Mouse (Mus musculus) intestine, embryonic 16.5 days (tissue): ENCODE measurements around the gene Gm10197. TPM values are rescaled to one million over a fixed set of nuclear protein-coding genes. Genes with fewer than 3 reads are reported as not detected.
A peak's percentile ranks its signal among the peaks of the same experiment; 100 is the strongest.

Experiments used
- ATAC-seq: fragments of 200-750 bp; cut with Nextera tagmentation; 2 replicates; pipeline ENCODE4 v1.8.0; 2017; ENCODE audit warnings: moderate TSS enrichment, moderate library complexity
- H3K27ac ChIP-seq: fragments of 300-500 bp; sonication (generic); 2 replicates; pipeline ENCODE4 v1.5.1; 2014; ENCODE audit warnings: mild to moderate bottlenecking, low read length
- H3K27me3 ChIP-seq: fragments of 300-500 bp; sonication (generic); replicated peaks from 2 replicates; pipeline ENCODE4 v1.6.1; 2014; ENCODE audit warnings: low read length, control low read depth, mixed read lengths; ENCODE audit not compliant: control insufficient read depth, insufficient read depth
- H3K36me3 ChIP-seq: fragments of 300-500 bp; sonication (generic); 2 replicates; pipeline ENCODE4 v1.6.1; 2014; ENCODE audit warnings: low read length, control low read depth; ENCODE audit not compliant: control insufficient read depth, insufficient read depth
- H3K4me1 ChIP-seq: fragments of 300-500 bp; sonication (generic); 2 replicates; pipeline ENCODE4 v1.6.1; 2014; ENCODE audit warnings: low read length, control low read depth, mixed read lengths; ENCODE audit not compliant: control insufficient read depth, insufficient read depth
- H3K4me2 ChIP-seq: fragments of 300-500 bp; sonication (generic); 2 replicates; pipeline ENCODE4 v1.6.1; 2014; ENCODE audit warnings: low read depth, low read length, control low read depth
- H3K4me3 ChIP-seq: fragments of 300-500 bp; sonication (generic); 2 replicates; pipeline ENCODE4 v1.5.1; 2014; ENCODE audit warnings: mild to moderate bottlenecking, low read length
- H3K9ac ChIP-seq: fragments of 300-500 bp; sonication (generic); 2 replicates; pipeline ENCODE4 v1.6.1; 2014; ENCODE audit warnings: low read depth, low read length
- H3K9me3 ChIP-seq: fragments of 300-500 bp; sonication (generic); 2 replicates; pipeline ENCODE4 v1.6.1; 2016; ENCODE audit warnings: low read length, control low read depth; ENCODE audit not compliant: control insufficient read depth
- WGBS: fragments of 180-500 bp; shearing (Covaris S2); extraction: QIAGEN DNeasy Blood & Tissue Kit; methylation state at CpG from one replicate; pipeline ENCODE4 v1.1.7; 2014; 5-methylcytosine and 5-hydroxymethylcytosine counted together
- polyA plus RNA-seq: library from polyadenylated mRNA; unstranded; fragments of >200 nt; fragmentation: Nextera tagmentation; extraction: Ambion mirVana; gene quantifications from 2 replicates; pipeline ENCODE4 v1.2.1, GENCODE M21; 2015

Gene Gm10197
- polyA plus RNA-seq, 1 experiment from 2014 or later: not detected

DNA sequence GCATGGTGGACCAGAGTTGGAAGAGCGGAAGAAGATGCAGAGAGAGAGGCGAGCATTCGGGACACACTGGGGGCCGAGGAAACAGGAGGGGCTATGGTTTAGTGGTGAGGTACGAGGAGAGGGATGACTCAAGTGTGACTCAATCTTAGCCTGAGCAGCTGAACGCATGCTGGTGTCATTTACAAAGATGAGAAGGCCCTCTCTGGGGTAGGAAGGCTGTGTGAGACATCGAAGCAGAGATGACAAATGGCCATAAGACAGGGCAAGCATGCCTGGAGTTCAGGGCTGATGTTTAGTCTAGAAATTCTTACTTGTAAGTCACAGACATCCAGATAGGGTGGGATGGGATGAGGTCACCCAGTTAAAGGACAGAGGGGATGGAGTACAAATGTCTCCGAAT is 36.8 kb upstream of the Gm10197 start:
- H3K4me1 ChIP-seq: 0 out of 2 replicates have a peak, but pooled peaks cover 2% of the 10 kb centered on the region
- H3K36me3 ChIP-seq: no peaks in the 10 kb centered on the region
- H3K4me3 ChIP-seq: no peak overlapping the region
- no peak overlapping the region for H3K4me2 ChIP-seq
- H3K9ac ChIP-seq: no peak overlapping the region
- whole genome bisulfite sequencing: 67% methylated on average over 8 of the region's 8 CpGs
- no peak for ATAC-seq
- H3K27ac ChIP-seq: no peak overlapping the region
- H3K27me3 ChIP-seq: no peaks in the 10 kb centered on the region
- no peaks in the 10 kb centered on the region for H3K9me3 ChIP-seq

DNA sequence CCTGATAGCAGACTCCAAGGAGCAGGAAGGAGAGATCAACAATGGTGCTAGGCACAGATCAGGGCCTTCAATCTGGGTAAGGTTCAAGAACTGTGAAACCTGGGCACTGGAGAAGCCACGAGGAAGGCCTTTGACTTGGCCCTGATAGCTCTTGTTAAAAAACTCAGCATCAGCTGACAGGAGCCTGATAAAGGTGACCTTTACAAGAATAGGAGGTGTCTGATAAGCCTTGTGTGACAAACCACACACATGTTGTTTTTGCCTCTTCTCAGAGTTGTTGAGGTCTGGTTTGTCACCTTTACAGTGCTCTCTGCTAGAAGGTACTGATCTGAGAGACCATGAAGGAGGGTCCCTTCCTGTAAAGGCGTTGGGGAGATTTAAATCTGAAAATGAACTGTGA is 35.8 kb upstream of the Gm10197 start:
- Histone ChIP-seq H3K27me3 (no peaks in the 10 kb centered on the region), H3K4me2 (no peak overlapping the region), H3K9me3 (no peaks in the 10 kb centered on the region), H3K9ac (no peak overlapping the region), H3K4me1 (0 out of 2 replicates have a peak, but pooled peaks cover 2% of the 10 kb centered on the region), H3K36me3 (no peaks in the 10 kb centered on the region), H3K27ac (no peak overlapping the region), H3K4me3 (no peak overlapping the region)
- WGBS: 80% methylated on average over 2 of the region's 2 CpGs
- no peak for ATAC-seq

DNA sequence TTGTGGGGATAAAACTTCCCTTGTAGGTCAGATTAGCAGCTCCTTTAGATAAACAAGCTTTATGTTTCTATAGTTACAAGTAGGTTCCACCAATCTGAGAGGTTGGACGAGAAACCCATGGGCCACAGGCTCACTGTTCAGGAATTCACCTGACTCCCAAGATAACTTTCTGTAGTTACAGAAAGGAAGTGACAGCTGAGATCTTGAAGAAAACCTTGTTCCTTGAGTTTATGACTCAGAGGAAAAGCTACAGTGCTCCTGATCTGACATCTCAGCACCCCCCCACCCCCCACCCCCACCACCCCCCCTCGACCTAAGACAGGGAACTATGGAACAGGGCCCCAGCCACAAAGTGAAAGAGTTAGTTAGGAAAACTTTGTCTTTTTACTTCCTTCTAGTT is 34.2 kb upstream of the Gm10197 start:
- Histone ChIP-seq H3K4me1 (no peaks in the 10 kb centered on the region), H3K4me3 (no peak overlapping the region), H3K4me2 (no peak overlapping the region), H3K27me3 (no peaks in the 10 kb centered on the region), H3K36me3 (no peaks in the 10 kb centered on the region), H3K9me3 (no peaks in the 10 kb centered on the region), H3K9ac (no peak overlapping the region), H3K27ac (0 out of 2 replicates have a peak overlapping the region, but pooled peaks have one; percentile 6)
- WGBS: 44% methylated on average over 2 of the region's 2 CpGs
- peak; percentile 56; the same call in 1 of the 2 replicates for ATAC-seq

DNA sequence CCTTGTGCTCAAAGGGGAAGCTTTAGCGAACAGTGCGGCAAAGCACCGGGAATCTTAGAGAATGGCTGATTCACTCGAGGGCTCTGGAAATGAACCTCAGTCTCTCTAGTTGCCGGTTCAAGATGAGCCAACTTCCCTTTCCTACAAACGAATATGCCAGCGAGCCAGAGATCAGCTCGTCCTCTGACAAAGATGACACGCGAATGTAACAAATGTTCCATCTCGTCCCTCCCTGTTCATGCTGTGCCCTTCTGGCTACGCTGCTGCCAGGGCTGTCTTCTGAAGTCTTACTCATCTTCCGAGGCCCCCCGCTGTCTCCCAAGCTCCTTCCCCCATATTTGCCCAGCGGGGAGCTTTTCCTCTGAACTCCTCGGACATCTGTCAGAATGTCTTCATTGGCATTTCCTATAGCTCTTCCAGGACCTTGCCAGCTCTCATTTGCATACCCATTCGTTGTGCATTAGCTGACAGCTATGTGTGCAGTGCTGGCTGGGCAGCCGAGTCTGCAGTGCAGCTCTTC is 33.3 kb upstream of the Gm10197 start:
- no peak overlapping the region for H3K4me2 ChIP-seq
- H3K27ac ChIP-seq: no peak overlapping the region
- no peaks in the 10 kb centered on the region for H3K36me3 ChIP-seq
- H3K9me3 ChIP-seq: no peaks in the 10 kb centered on the region
- ATAC-seq: no peak
- no peaks in the 10 kb centered on the region for H3K27me3 ChIP-seq
- no peak overlapping the region for H3K4me3 ChIP-seq
- no peak overlapping the region for H3K9ac ChIP-seq
- 82% methylated on average over 18 of the region's 18 CpGs for WGBS
- H3K4me1 ChIP-seq: no peaks in the 10 kb centered on the region

DNA sequence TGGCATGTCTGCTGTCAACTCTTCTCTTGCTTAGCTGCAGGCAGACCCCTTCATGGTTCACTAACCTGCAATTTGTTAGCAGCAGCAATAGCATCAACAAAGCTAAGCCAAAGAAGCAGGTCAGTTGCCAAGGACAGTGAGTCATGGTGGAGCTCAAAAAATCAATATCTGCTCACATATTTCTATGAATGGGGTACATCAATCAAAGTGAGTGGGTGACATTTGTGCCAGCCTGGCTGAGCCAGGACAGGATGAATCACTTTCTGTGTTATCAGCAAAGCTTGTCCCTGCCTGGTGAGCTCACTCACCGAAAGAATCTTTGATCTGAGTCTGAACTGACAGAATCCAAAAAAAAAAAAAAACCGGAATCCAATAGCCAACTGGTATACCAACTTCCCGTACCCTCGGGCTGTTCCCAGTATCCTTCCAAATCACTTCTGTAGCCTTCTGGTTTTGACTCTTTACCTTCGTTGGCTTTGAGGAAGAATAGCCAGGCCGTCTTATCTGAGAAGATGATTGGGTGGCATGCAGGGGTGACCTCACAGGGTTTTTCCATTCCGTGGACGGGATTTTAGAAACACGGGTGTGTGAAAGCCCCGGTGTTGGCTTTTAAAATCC is 32.8 kb upstream of the Gm10197 start:
- H3K9me3 ChIP-seq: no peaks in the 10 kb centered on the region
- no peaks in the 10 kb centered on the region for H3K4me1 ChIP-seq
- no peak overlapping the region for H3K27ac ChIP-seq
- no peaks in the 10 kb centered on the region for H3K36me3 ChIP-seq
- no peak for ATAC-seq
- H3K4me2 ChIP-seq: no peak overlapping the region
- WGBS: 89% methylated on average over 10 of the region's 10 CpGs
- H3K27me3 ChIP-seq: no peaks in the 10 kb centered on the region
- no peak overlapping the region for H3K9ac ChIP-seq
- no peak overlapping the region for H3K4me3 ChIP-seq

DNA sequence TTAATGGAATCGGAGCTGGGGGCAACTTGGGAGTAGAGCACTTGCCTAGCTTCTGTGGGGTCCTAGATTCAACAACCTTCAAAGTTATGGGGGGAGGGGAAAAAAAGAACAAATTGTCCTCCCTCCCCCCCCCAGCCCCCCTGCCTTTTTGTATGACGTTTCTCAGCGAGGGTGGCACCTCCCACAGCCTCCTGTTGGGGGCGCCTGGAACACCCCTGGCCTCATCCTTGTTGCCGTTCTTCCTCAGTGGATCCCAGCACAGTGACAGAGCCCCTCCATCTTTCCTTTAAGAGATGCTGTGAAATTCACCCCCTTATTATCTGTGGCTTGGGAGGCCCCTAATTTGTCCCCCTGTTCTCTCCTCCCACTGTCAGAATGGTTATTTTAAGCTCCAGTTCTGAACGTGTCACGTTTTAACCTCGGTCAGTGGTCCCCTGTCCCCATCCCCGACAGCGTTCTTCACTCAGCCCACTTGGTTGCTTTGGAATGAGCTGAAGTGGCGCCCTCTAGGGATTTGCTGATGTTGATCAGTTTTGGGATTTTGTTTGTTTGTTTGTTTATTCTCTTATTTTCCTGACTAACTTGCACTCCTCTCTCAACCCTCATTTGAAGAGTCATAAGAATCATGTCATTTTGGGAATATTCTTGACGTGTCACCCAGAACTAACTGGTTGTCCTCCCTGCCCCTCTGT is 31.3 kb upstream of the Gm10197 start:
- 51% methylated on average over 12 of the region's 12 CpGs for WGBS
- Histone ChIP-seq H3K4me3 (no peak overlapping the region), H3K9me3 (no peaks in the 10 kb centered on the region), H3K36me3 (no peaks in the 10 kb centered on the region), H3K27me3 (no peaks in the 10 kb centered on the region), H3K9ac (no peak overlapping the region), H3K4me2 (no peak overlapping the region), H3K4me1 (no peaks in the 10 kb centered on the region), H3K27ac (no peak overlapping the region)
- no peak for ATAC-seq

DNA sequence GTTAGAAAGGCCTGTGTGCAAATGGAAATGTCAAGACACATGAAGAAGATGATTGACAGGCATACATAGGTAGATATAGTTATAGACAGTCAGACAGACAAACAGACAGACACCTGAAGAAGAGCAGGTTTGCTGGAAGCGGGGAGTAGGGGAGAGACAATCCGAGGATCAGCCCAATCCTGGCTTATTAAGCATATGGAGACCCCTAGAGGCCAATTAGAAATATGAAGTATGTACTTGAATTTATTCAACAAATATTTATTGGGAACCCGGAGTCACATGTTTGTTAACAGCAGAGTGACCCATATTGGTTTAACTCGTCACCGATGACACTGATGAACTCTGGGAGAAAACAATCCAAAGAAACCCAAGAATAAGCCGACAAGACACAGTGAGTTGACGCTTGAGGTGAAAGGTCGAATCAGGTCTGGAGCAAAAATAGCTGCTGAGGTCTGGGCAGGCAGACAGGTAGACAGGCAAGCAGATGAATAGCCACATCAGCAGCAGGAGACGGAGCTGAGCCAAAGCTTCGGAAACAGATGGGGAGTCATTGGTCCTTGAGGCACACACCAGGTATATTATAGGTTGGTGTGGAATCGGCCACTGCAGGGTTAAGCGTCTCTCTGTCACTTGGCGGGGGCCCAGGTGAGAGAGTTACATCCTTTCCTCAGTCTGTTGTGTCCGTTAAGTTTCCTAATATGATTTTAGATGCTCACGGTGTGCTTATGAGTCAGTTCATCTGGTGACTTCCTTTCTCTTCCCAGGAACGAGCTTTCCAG is 29.0 kb upstream of the Gm10197 start:
- no peaks in the 10 kb centered on the region for H3K9me3 ChIP-seq

DNA sequence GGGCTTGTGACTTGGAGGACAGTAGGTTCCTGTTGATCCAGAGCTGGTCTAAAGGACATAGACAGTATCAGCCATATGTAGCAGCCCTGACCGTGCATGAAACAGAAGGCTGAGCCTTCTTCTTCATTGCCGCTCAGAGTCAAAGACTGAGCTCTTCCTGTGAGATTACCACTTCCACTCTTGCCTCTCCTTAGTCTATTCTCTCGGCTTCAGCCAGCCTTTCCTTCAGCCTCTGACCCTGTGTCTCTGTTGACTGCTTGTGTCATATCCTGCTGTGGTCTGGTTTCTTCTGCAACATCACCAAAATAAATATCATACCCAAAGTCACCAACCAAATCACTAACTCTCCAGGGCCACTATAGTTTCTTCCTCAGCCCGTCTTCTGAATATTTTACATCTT is 27.6 kb upstream of the Gm10197 start:
- 79% methylated on average over 4 of the region's 4 CpGs for WGBS
- Histone ChIP-seq H3K9ac (no peak overlapping the region), H3K36me3 (no peaks in the 10 kb centered on the region), H3K4me1 (no peaks in the 10 kb centered on the region), H3K27me3 (no peaks in the 10 kb centered on the region), H3K4me2 (no peak overlapping the region), H3K4me3 (no peak overlapping the region), H3K27ac (no peak overlapping the region), H3K9me3 (no peaks in the 10 kb centered on the region)
- ATAC-seq: no peak

More for the DNA sequence above, 29.0 kb upstream of the Gm10197 start:
- no peak overlapping the region for H3K27ac ChIP-seq
- no peak overlapping the region for H3K4me3 ChIP-seq
- no peak overlapping the region for H3K9ac ChIP-seq
- no peaks in the 10 kb centered on the region for H3K27me3 ChIP-seq
- no peaks in the 10 kb centered on the region for H3K4me1 ChIP-seq
- H3K4me2 ChIP-seq: no peak overlapping the region
- ATAC-seq: no peak
- WGBS: 81% methylated on average over 16 of the region's 16 CpGs
- H3K36me3 ChIP-seq: no peaks in the 10 kb centered on the region

DNA sequence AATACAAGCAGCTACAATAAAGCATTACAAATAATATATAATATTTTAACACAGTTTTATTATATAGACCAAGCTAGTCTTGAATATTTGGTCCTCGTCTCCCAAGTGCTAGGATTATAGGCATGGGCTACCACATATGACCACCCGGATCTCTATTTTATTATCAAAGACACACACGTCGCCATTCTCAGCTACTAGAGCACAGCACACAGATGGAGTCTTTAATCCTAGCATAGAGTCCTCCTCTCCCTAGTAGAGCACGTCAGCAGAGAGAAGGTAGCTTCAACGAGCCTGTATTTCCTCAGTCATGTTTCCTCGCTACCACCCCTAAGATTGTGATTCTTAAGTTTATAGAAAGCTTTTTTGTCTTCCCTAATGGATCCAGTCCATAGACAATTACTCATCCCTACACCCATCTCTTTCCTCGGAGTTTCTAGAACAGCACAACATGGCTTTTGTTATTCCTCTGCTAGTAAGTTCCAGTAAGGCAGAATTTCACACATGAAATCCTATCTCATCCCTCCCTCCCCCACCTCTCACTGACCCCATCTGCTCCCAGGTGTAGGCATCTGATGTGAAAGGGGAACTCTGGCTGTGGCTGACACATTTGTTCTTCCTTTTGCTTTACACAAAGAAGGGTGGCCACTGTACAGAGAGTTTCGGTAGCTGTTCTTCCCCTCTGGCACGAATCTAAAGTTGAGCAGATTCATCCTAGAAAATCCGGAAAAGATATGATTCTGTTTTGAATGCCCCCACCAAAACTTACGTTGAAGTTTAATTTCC is 26.1 kb upstream of the Gm10197 start:
- ATAC-seq: no peak
- no peak overlapping the region for H3K9ac ChIP-seq
- 79% methylated on average over 12 of the region's 12 CpGs for WGBS
- no peak overlapping the region for H3K4me2 ChIP-seq
- H3K27ac ChIP-seq: no peak overlapping the region
- no peaks in the 10 kb centered on the region for H3K36me3 ChIP-seq
- H3K27me3 ChIP-seq: no peaks in the 10 kb centered on the region
- H3K9me3 ChIP-seq: no peaks in the 10 kb centered on the region
- no peak overlapping the region for H3K4me3 ChIP-seq
- H3K4me1 ChIP-seq: no peaks in the 10 kb centered on the region
